Mouse (Mus musculus): ENCODE results near the gene Ercc1.

DNA sequence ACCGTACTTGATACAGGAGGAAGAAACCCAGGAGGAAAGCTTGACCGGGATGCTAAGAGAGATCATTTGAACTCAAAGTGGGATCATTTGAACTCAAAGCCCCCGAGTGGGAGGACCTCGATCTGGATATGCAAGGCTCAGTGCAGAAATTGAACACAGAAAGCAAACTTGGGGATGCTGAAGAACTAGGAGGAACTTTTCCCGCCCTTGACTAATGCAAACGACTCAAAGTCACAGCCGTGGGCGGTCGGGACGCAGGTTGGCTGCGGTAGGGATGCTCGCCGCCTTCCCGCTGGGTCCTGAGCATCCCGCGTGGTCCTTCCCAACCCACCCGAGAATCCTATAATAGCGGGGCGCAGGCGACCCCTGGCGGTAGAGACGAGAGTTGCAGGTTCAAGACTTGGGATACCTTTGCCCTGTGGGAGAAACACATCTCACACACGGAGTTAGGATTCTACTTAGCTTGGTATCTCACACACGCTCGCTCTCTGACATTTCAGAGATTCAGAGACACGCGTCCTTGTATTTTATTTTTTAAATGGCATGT, 2.0 kb upstream of the Ercc1 start:
- TF ChIP-seq CTCF (IDR thresholded peaks at IDR 0.05; ENCODE audit: extremely low read depth, insufficient read depth, low read length) (peak; percentile 86), POLR2A (IDR thresholded peaks at IDR 0.05; ENCODE audit: extremely low read depth, insufficient read depth, low read length) (no peak)

Measured in cortical plate, adult 2 months (tissue).